Mouse (Mus musculus) heart, postnatal 0 days (tissue): ENCODE data around the gene Lcn9.

Source experiments
- CTCF ChIP-seq: IDR thresholded peaks from 2 replicates; pipeline ENCODE4 v1.5.1; 2016; ENCODE audit warnings: antibody characterized with exemption, control low read depth, low read depth
- EP300 ChIP-seq: IDR thresholded peaks from 2 replicates; pipeline ENCODE4 v1.6.1; 2016; ENCODE audit warnings: antibody characterized with exemption, low read depth

DNA sequence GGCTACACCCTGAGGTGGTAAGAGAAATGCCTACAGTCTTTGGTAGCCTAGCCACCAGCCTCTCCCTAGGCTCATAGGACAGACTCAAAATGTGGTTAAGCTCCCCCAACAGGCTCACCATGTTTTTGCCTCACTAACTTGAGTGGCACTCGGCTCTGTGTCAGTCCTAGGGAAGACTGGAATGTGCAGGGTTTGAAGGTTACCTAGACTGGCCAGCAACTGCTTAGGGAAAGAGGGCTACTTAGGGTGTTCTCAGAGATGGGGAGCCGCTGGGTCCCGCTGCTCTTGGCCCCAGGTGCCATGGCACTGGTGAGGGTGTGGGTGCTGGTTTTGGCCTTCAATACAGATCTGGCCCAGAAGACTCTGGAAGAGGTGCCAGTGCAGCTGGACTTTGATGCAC lies 41.0 kb upstream of the Lcn9 start, which contains the start of gene Gm13539:
- no peak for TF ChIP-seq CTCF
- TF ChIP-seq EP300, result no peak
